Mouse (Mus musculus) liver, embryonic 13.5 days (tissue): ENCODE data around the gene Irgq. TPM values are rescaled to one million over a fixed set of nuclear protein-coding genes. Genes with fewer than 3 reads are reported as not detected.

Source experiments
- ATAC-seq: fragments of 200-750 bp; cut with Nextera tagmentation; 2 replicates; pipeline ENCODE4 v1.8.0; 2017; ENCODE audit warnings: low read depth, mild to moderate bottlenecking, moderate number of reproducible peaks, moderate library complexity
- DNase-seq: peaks from one replicate; pipeline ENCODE4 v3.0.0; 2022
- H3K27ac ChIP-seq: fragments of 300-500 bp; sonication (generic); 2 replicates; pipeline ENCODE4 v1.5.1; 2015; ENCODE audit warnings: moderate library complexity, mild to moderate bottlenecking, inconsistent platforms
- H3K27me3 ChIP-seq: fragments of 300-500 bp; sonication (generic); 2 replicates; pipeline ENCODE4 v1.6.1; 2015; ENCODE audit warnings: mild to moderate bottlenecking, inconsistent platforms
- H3K36me3 ChIP-seq: fragments of 300-500 bp; sonication (generic); 2 replicates; pipeline ENCODE4 v1.6.1; 2015; ENCODE audit warnings: mild to moderate bottlenecking, inconsistent platforms
- H3K4me1 ChIP-seq: fragments of 300-500 bp; sonication (generic); replicated peaks from 2 replicates; pipeline ENCODE4 v1.6.1; 2015; ENCODE audit warnings: inconsistent platforms
- H3K4me2 ChIP-seq: fragments of 300-500 bp; sonication (generic); 2 replicates; pipeline ENCODE4 v1.6.1; 2015; ENCODE audit warnings: inconsistent platforms, mild to moderate bottlenecking, moderate library complexity
- H3K4me3 ChIP-seq: fragments of 300-500 bp; sonication (generic); replicated peaks from 2 replicates; pipeline ENCODE4 v1.5.1; 2015; ENCODE audit warnings: mild to moderate bottlenecking, inconsistent platforms
- H3K9ac ChIP-seq: fragments of 300-500 bp; sonication (generic); 2 replicates; pipeline ENCODE4 v1.6.1; 2015; ENCODE audit warnings: mild to moderate bottlenecking, inconsistent platforms
- H3K9me3 ChIP-seq: fragments of 300-500 bp; sonication (generic); replicated peaks from 2 replicates; pipeline ENCODE4 v1.6.1; 2016; ENCODE audit warnings: inconsistent platforms
- WGBS: fragments of 180-500 bp; shearing (Covaris S2); methylation state at CpG from one replicate; pipeline ENCODE4 v1.1.7; 2015; ENCODE audit not compliant: insufficient replicate concordance; 5-methylcytosine and 5-hydroxymethylcytosine counted together
- polyA plus RNA-seq: library from polyadenylated mRNA; unstranded; fragments of >200 nt; fragmentation: Nextera tagmentation; extraction: Ambion mirVana; gene quantifications from 2 replicates; pipeline ENCODE4 v1.2.1, GENCODE M21; 2015

Gene Irgq
- polyA plus RNA-seq, 1 experiment from 2014 or later = 0.99 TPM

DNA sequence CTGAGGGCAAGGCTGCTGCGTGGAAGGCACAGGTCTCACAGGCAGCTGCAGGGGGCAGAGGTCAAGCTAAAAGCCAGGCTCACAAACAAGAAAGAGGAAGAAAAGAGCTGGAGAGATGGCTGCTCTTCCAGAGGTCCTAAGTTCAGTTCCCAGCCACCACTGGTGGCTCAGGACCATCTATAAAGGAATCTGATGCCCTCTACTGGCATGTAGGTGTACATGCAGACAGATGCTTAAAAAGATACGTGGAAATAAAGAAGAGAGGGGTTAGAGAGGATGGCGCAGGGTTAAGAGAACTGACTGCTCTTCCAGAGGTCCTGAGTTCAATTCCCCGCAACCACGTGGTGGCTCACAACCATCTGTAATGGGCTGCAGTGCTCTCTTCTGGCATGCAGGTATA, 42.0 kb downstream of the Irgq start:
- Histone ChIP-seq H3K9ac (no peak overlapping the region), H3K4me3 (no peak overlapping the region), H3K4me2 (no peak overlapping the region), H3K4me1 (peaks cover 6% of the 10 kb centered on the region), H3K9me3 (no peaks in the 10 kb centered on the region), H3K36me3 (peaks cover 42% of the 10 kb centered on the region), H3K27me3 (no peaks in the 10 kb centered on the region), H3K27ac (no peak overlapping the region)
- ATAC-seq (no peak), DNase-seq (no peak)
- 50% methylated on average over 5 of the region's 5 CpGs for WGBS

GRCm38 (mm10) chr7:24574224-24574796, 43.8 kb downstream of the Irgq start:
- peak overlapping the region; percentile 18 for H3K27ac ChIP-seq
- no peaks in the 10 kb centered on the region for H3K9me3 ChIP-seq
- peaks cover 6% of the 10 kb centered on the region for H3K4me1 ChIP-seq
- H3K4me2 ChIP-seq = no peak overlapping the region
- 56% methylated on average over 12 of the region's 12 CpGs for WGBS
- H3K36me3 ChIP-seq = peaks cover 28% of the 10 kb centered on the region
- DNase-seq = no peak
- no peaks in the 10 kb centered on the region for H3K27me3 ChIP-seq
- H3K4me3 ChIP-seq = no peak overlapping the region
- peak; percentile 67 for ATAC-seq
- H3K9ac ChIP-seq = no peak overlapping the region

DNA sequence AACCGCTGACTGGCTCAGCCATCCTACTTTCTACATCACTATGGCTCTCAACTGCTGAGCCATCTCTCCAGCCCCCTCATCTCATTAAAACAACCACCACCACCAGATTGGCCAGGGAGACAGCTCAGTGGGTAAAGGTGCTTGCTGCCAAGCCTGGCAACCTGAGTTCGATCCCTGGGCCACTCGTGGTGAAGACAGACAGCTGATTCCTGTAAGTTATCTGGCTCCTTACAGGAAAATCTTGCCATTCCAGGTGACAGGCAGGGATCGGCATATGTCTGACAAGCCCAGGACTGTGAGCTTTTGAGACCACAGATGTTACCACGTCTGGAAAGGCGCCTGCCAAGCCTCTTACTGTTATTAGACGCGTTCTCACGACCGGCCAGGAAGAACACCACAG, 47.3 kb downstream of the Irgq start:
- Histone ChIP-seq H3K4me3 (no peak overlapping the region), H3K9ac (no peak overlapping the region), H3K4me1 (peaks cover 4% of the 10 kb centered on the region), H3K27ac (no peak overlapping the region), H3K27me3 (no peaks in the 10 kb centered on the region), H3K4me2 (no peak overlapping the region), H3K36me3 (peaks cover 6% of the 10 kb centered on the region; the same call in 1 of the 2 replicates), H3K9me3 (no peaks in the 10 kb centered on the region)
- no peak for DNase-seq
- 81% methylated on average over 10 of the region's 10 CpGs for WGBS
- ATAC-seq = no peak

DNA sequence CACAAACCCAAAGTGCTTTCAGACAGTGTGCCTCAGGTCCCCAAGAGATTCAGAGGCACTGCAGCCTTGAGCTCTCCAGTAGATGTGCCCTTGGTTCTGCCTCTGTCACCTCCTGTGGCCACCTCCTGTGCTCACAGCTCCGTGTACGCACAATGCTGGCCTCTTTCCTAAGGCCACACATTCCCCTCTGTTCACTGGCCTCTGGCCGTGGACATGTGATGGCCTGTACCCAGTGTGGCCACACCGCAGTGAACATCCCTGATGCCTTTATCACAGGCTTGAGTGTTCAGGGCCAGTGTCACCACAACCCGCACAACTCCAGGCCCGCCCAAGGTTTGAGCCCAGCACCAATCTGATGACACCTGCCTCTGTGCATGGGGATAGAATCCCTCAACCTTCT, 54.4 kb downstream of the Irgq start:
- no peak for ATAC-seq
- 77% methylated on average over 6 of the region's 6 CpGs for WGBS

DNA sequence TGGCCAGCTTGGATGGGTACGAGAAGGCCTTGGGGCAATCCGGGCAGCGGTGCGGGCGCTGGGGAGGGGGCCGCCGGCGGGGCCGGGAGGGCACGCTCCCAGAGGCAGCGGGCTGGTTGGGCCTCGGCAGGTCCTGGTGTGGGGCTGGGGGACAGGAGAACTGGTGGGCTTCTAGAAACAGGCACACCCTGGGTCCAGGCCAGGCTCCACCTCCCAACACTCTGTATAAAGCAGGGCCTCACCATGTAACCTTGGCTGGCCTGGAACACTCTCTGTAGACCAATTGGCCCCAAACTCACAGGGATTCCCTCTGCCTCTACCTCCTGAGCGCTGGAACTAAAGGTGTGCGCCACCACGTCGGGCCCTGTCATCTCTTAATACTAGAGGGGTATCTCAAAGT, 55.5 kb downstream of the Irgq start:
- H3K27me3 ChIP-seq = peaks cover 32% of the 10 kb centered on the region
- no peak overlapping the region for H3K27ac ChIP-seq
- WGBS = 51% methylated on average over 9 of the region's 16 CpGs
- H3K9ac ChIP-seq = no peak overlapping the region
- H3K36me3 ChIP-seq = no peaks in the 10 kb centered on the region
- DNase-seq (no peak), ATAC-seq (no peak)
- H3K9me3 ChIP-seq = 0 out of 2 replicates have a peak, but pooled peaks cover 2% of the 10 kb centered on the region
- H3K4me1 ChIP-seq = peaks cover 28% of the 10 kb centered on the region
- H3K4me2 ChIP-seq = no peak overlapping the region
- no peak overlapping the region for H3K4me3 ChIP-seq

More for the DNA sequence above, 54.4 kb downstream of the Irgq start:
- peaks cover 19% of the 10 kb centered on the region for H3K4me1 ChIP-seq
- no peak overlapping the region for H3K9ac ChIP-seq
- no peak overlapping the region for H3K27ac ChIP-seq
- H3K36me3 ChIP-seq = no peaks in the 10 kb centered on the region
- peaks cover 32% of the 10 kb centered on the region for H3K27me3 ChIP-seq
- no peak overlapping the region for H3K4me2 ChIP-seq
- no peak overlapping the region for H3K4me3 ChIP-seq
- 0 out of 2 replicates have a peak, but pooled peaks cover 2% of the 10 kb centered on the region for H3K9me3 ChIP-seq
- DNase-seq = no peak

DNA sequence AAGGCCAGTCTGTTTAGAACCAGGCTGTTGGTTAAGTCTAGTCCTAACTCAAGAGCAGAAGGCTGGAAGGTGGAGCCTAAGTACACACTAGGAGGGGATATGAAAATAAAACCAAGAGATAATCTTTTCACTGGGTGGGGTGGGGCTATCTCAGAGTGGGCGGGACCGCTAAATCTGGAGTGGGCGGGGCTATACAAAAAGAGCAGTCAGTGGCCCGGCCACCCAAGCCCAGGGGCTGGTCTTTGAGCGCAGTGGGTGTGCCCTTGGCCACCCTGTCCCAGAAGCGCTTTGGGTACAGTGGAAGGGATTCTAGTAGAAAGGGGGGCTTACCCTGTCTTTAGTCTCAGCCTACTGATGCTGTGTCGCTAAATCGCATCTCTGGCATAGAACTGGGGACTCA, 56.3 kb downstream of the Irgq start:
- peaks cover 37% of the 10 kb centered on the region for H3K4me1 ChIP-seq
- H3K27ac ChIP-seq = no peak overlapping the region
- WGBS = 8% methylated on average over 8 of the region's 8 CpGs
- DNase-seq (peak; percentile 38), ATAC-seq (peak; percentile 75)
- H3K4me3 ChIP-seq = peak overlapping the region; percentile 56
- H3K9ac ChIP-seq = peak overlapping the region; percentile 43; the same call in 1 of the 2 replicates
- peak overlapping the region; percentile 76 for H3K4me2 ChIP-seq
- no peaks in the 10 kb centered on the region for H3K36me3 ChIP-seq
- H3K27me3 ChIP-seq = peaks cover 32% of the 10 kb centered on the region
- H3K9me3 ChIP-seq = 0 out of 2 replicates have a peak, but pooled peaks cover 2% of the 10 kb centered on the region

GRCm38 (mm10) chr7:24587330-24588105, 57.0 kb downstream of the Irgq start, which contains the start of the genes Ethe1 and Zfp575:
Ethe1 (plus strand) TSS chr7:24587543.
Zfp575 (minus strand) TSS chr7:24587641.
- peak within 1 kb of the TSS; percentile 56 for H3K4me3 ChIP-seq
- H3K36me3 ChIP-seq = no peaks in the 10 kb centered on the region
- 11% methylated on average over 30 of the region's 30 CpGs for WGBS
- H3K4me1 ChIP-seq = peaks cover 44% of the 10 kb centered on the region
- peak within 1 kb of the TSS; percentile 43; the same call in 1 of the 2 replicates for H3K9ac ChIP-seq
- peak within 1 kb of the TSS; percentile 76 for H3K4me2 ChIP-seq
- ATAC-seq (peak; percentile 6; the same call in 1 of the 2 replicates), DNase-seq (no peak)
- no peak within 1 kb of the TSS for H3K27ac ChIP-seq
- H3K27me3 ChIP-seq = peaks cover 32% of the 10 kb centered on the region
- H3K9me3 ChIP-seq = 0 out of 2 replicates have a peak, but pooled peaks cover 2% of the 10 kb centered on the region

Other genes with a start within 250 kb of the Irgq start
- 3.4 and 5.1 TPM in 2 replicates for gene Zfp61, start 229.5 kb upstream of the Irgq start, polyA plus RNA-seq
- gene Zfp94, start 214.0 kb upstream of the Irgq start, polyA plus RNA-seq = 2.5 and 2.6 TPM in 2 replicates
- gene Tescl, start 196.8 kb upstream of the Irgq start, polyA plus RNA-seq = not detected in 2 replicates
- not detected in 2 replicates for gene Lypd5, start 181.5 kb upstream of the Irgq start, polyA plus RNA-seq
- gene Kcnn4, start 160.4 kb upstream of the Irgq start, polyA plus RNA-seq = 126 and 128 TPM in 2 replicates
- gene Smg9, start 131.1 kb upstream of the Irgq start, polyA plus RNA-seq = 15.2 and 16.5 TPM in 2 replicates
- gene Irgc1, start 78.4 kb upstream of the Irgq start, polyA plus RNA-seq = not detected in 2 replicates
- gene Plaur, start 68.2 kb upstream of the Irgq start, polyA plus RNA-seq = 1.9 and 2.3 TPM in 2 replicates
- 0.20 and 0.22 TPM in 2 replicates for gene Cadm4, start 48.7 kb upstream of the Irgq start, polyA plus RNA-seq
- 7.0 and 8.3 TPM in 2 replicates for gene Zfp428, start 23.7 kb upstream of the Irgq start, polyA plus RNA-seq
- gene AC161166.1, start 18.2 kb upstream of the Irgq start, polyA plus RNA-seq = not detected in 2 replicates
- gene Pinlyp, start 15.4 kb downstream of the Irgq start, polyA plus RNA-seq = not detected in 2 replicates
- 48.3 and 51.6 TPM in 2 replicates for gene Xrcc1, start 15.6 kb downstream of the Irgq start, polyA plus RNA-seq
- gene Ethe1, start 56.9 kb downstream of the Irgq start, polyA plus RNA-seq = 19.9 and 21.5 TPM in 2 replicates
- gene Zfp575, start 57.0 kb downstream of the Irgq start, polyA plus RNA-seq = 0.31 and 0.34 TPM in 2 replicates
- gene Phldb3, start 80.1 kb downstream of the Irgq start, polyA plus RNA-seq = 0.08 and 0.09 TPM in 2 replicates
- gene Lypd3, start 105.9 kb downstream of the Irgq start, polyA plus RNA-seq = not detected in 2 replicates
- gene Tex101, start 146.0 kb downstream of the Irgq start, polyA plus RNA-seq = not detected in 2 replicates
- not detected in 2 replicates for gene BC049730, start 178.6 kb downstream of the Irgq start, polyA plus RNA-seq
- gene Gm4763, start 196.2 kb downstream of the Irgq start, polyA plus RNA-seq = not detected in 2 replicates
- gene Cd177, start 229.6 kb downstream of the Irgq start, polyA plus RNA-seq = 0.71 and 1.0 TPM in 2 replicates
- 0.32 and 0.59 TPM in 2 replicates for gene Ceacam10, start 246.5 kb downstream of the Irgq start, polyA plus RNA-seq